Mouse (Mus musculus): ENCODE measurements around the gene D430042O09Rik. TPM values are rescaled to one million over a fixed set of nuclear protein-coding genes. Genes with fewer than 3 reads are reported as not detected.

The D430042O09Rik gene
- polyA plus RNA-seq, 1 experiment from 2014 or later = 10.3 TPM

DNA sequence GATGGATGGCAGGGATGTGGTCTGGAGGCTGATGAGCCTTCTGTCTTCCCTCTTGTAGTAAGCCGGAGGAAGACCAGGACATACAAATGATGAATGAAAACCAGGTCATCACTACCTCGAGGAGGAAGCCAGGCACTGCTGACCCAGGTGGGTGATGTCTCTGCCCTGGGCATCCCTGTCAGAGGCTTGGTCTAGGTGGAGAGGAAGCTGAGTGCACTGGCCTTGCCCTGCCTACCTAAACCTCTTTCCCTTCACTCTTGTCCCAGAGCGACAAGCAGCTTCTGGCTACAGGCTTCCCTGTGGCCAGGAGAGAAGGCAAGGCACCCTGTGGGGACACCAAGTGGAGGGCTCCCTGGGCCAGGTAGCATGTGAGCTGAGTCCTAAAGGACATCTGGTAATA, 165.2 kb downstream of the D430042O09Rik start:
- Histone ChIP-seq H3K4me3 (no peak overlapping the region), H3K4me2 (no peak overlapping the region), H3K27ac (ENCODE audit: poor library complexity, severe bottlenecking) (no peak overlapping the region), H3K27me3 (replicated peaks) (no peaks in the 10 kb centered on the region), H3K36me3 (peaks cover 8% of the 10 kb centered on the region; the same call in 1 of the 2 replicates), H3K4me1 (replicated peaks) (peaks cover 45% of the 10 kb centered on the region), H3K9me3 (replicated peaks) (no peaks in the 10 kb centered on the region), H3K9ac (no peak overlapping the region)
- 87% methylated on average over 3 of the region's 3 CpGs for WGBS
- ATAC-seq (ENCODE audit: insufficient number of reproducible peaks, low FRiP score) = no peak

DNA sequence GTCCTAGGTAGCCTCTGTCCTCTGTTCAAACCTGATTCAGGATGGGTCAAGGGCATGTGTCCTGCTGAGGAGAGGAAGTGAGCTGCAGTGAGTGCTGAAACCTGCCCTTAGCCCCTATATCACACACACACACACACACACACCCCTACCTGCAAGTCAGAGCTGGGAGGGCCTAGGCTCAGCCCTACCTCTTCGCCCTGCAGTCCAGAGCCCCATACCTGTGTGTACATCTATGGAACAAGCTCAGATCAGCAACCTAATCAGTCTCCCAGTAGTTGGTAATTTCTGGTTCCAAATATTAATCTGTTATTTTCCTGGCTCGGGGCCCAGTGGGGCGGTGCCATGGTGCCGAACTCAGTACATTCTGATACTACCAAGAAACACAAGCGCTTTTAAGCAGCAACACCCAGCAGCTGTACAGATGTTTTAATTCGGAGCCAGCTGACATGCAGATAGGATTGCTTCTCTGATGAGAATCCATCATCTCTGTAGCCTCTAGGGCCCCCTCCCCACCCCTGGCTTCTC, 166.3 kb downstream of the D430042O09Rik start:
- H3K27me3 ChIP-seq (replicated peaks) = no peaks in the 10 kb centered on the region
- no peak overlapping the region for H3K4me3 ChIP-seq
- peaks cover 51% of the 10 kb centered on the region for H3K4me1 ChIP-seq (replicated peaks)
- H3K9ac ChIP-seq = no peak overlapping the region
- WGBS = 78% methylated on average over 6 of the region's 6 CpGs
- no peaks in the 10 kb centered on the region for H3K9me3 ChIP-seq (replicated peaks)
- ATAC-seq (ENCODE audit: insufficient number of reproducible peaks, low FRiP score) = no peak
- H3K4me2 ChIP-seq = no peak overlapping the region
- H3K36me3 ChIP-seq = no peaks in the 10 kb centered on the region
- H3K27ac ChIP-seq (ENCODE audit: poor library complexity, severe bottlenecking) = no peak overlapping the region

- Histone ChIP-seq H3K27ac (ENCODE audit: poor library complexity, severe bottlenecking) (no peak overlapping the region), H3K4me3 (no peak overlapping the region)
These were observed 170.4 kb downstream of the D430042O09Rik start for GRCm38 (mm10) chr7:125878040-125878439.

GRCm38 (mm10) chr7:125883232-125883631, 175.5 kb downstream of the D430042O09Rik start:
- no peak for ATAC-seq (ENCODE audit: insufficient number of reproducible peaks, low FRiP score)
- Histone ChIP-seq H3K9me3 (replicated peaks) (no peaks in the 10 kb centered on the region), H3K27me3 (replicated peaks) (no peaks in the 10 kb centered on the region), H3K9ac (no peak overlapping the region), H3K36me3 (no peaks in the 10 kb centered on the region), H3K4me1 (replicated peaks) (peaks cover 14% of the 10 kb centered on the region), H3K27ac (ENCODE audit: poor library complexity, severe bottlenecking) (no peak overlapping the region), H3K4me3 (no peak overlapping the region), H3K4me2 (no peak overlapping the region)
- 75% methylated on average over 2 of the region's 2 CpGs for WGBS

More at GRCm38 (mm10) chr7:125878040-125878439, 170.4 kb downstream of the D430042O09Rik start:
- 51% methylated on average over 4 of the region's 4 CpGs for WGBS
- no peak overlapping the region for H3K9ac ChIP-seq
- H3K4me2 ChIP-seq = no peak overlapping the region
- no peaks in the 10 kb centered on the region for H3K9me3 ChIP-seq (replicated peaks)
- H3K36me3 ChIP-seq = no peaks in the 10 kb centered on the region
- H3K27me3 ChIP-seq (replicated peaks) = no peaks in the 10 kb centered on the region
- ATAC-seq (ENCODE audit: insufficient number of reproducible peaks, low FRiP score) = no peak
- H3K4me1 ChIP-seq (replicated peaks) = peaks cover 31% of the 10 kb centered on the region

DNA sequence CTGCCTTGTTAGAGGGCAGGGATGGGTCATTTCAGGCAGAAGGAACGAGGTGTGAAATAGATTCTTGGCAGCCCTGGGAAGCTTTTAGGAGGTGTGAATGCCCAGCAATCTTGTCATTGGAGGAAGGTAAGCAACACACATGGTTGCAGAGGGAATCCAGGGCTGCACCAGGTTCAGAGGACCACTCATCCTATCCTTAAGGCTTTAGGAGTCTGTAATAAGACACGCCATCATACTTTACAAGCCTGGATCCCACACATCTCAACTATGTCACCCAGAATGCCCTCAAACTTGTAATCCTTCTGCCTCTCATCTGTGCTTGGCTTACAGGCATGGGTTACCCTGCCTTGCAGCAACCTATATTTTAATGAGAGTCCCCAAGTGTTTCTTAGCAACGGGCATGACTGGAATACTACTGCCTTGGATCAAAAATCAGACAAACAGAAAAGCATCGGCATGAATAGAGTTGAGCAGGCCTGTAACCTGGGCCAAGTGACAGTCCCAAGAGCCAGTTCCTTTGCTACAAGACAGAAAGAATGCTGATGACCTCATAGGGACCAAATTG, 178.5 kb downstream of the D430042O09Rik start:
- Histone ChIP-seq H3K9ac (no peak overlapping the region), H3K4me1 (replicated peaks) (peaks cover 11% of the 10 kb centered on the region; the same call in 1 of the 2 replicates), H3K27me3 (replicated peaks) (0 out of 2 replicates have a peak, but pooled peaks cover 3% of the 10 kb centered on the region), H3K27ac (ENCODE audit: poor library complexity, severe bottlenecking) (no peak overlapping the region), H3K9me3 (replicated peaks) (no peaks in the 10 kb centered on the region), H3K36me3 (no peaks in the 10 kb centered on the region), H3K4me3 (no peak overlapping the region), H3K4me2 (no peak overlapping the region)
- no peak for ATAC-seq (ENCODE audit: insufficient number of reproducible peaks, low FRiP score)
- 56% methylated on average over 4 of the region's 4 CpGs for WGBS

- no peak overlapping the region for H3K27ac ChIP-seq (ENCODE audit: poor library complexity, severe bottlenecking)
- H3K27me3 ChIP-seq (replicated peaks) = 0 out of 2 replicates have a peak, but pooled peaks cover 3% of the 10 kb centered on the region
- H3K36me3 ChIP-seq = no peaks in the 10 kb centered on the region
- WGBS = 76% methylated on average over 4 of the region's 4 CpGs
- no peak overlapping the region for H3K4me2 ChIP-seq
- H3K4me1 ChIP-seq (replicated peaks) = peaks cover 11% of the 10 kb centered on the region; the same call in 1 of the 2 replicates
- H3K9ac ChIP-seq = no peak overlapping the region
- no peaks in the 10 kb centered on the region for H3K9me3 ChIP-seq (replicated peaks)
- ATAC-seq (ENCODE audit: insufficient number of reproducible peaks, low FRiP score) = no peak
- no peak overlapping the region for H3K4me3 ChIP-seq
These were observed 179.4 kb downstream of the D430042O09Rik start for GRCm38 (mm10) chr7:125887124-125887523.

DNA sequence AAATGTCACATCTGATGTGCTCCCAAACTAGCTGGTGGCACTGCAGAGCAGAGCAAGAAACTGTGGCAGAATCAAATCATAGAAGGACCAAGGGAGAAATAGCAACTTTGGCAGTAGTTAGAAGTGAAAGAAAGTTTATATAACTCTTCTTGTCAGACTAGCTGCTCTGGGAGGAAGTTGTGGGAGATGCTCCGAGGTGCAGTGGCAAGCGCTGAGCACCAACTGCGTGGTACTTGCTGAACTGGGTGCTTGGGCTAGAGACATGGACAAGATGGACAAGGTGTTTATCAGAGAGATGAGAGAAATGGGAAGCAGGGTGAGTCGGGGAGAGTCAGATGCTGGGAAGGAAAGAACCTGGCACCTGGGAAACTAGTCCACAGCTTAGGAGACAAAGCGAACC, 180.1 kb downstream of the D430042O09Rik start:
- Histone ChIP-seq H3K9me3 (replicated peaks) (no peaks in the 10 kb centered on the region), H3K27ac (ENCODE audit: poor library complexity, severe bottlenecking) (no peak overlapping the region), H3K4me3 (no peak overlapping the region), H3K9ac (no peak overlapping the region), H3K36me3 (no peaks in the 10 kb centered on the region), H3K4me1 (replicated peaks) (peaks cover 11% of the 10 kb centered on the region; the same call in 1 of the 2 replicates), H3K27me3 (replicated peaks) (0 out of 2 replicates have a peak, but pooled peaks cover 3% of the 10 kb centered on the region), H3K4me2 (no peak overlapping the region)
- WGBS = 86% methylated on average over 5 of the region's 5 CpGs
- ATAC-seq (ENCODE audit: insufficient number of reproducible peaks, low FRiP score) = no peak

DNA sequence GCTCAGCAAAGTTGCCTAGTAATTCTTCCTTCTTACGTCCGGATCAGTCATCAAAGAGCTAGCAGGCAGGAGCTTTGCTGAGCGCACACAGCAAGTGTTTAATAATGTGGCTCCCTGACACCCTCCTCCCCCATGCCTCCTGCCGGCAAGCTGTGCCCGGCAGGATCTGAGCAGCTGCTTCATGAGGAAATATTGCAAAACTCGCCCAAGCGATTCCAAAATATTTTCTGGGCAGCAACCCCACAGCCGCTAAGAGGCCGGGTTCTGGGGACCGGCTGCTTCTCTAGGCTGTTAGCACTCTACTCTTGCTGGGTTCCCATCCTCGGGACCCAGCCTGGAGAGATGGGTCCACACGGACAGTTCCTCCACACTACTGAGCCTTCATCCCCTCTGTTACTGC, 180.7 kb downstream of the D430042O09Rik start:
- H3K27me3 ChIP-seq (replicated peaks) = 0 out of 2 replicates have a peak, but pooled peaks cover 3% of the 10 kb centered on the region
- 65% methylated on average over 12 of the region's 12 CpGs for WGBS
- H3K4me1 ChIP-seq (replicated peaks) = peaks cover 11% of the 10 kb centered on the region; the same call in 1 of the 2 replicates
- H3K36me3 ChIP-seq = no peaks in the 10 kb centered on the region
- no peak overlapping the region for H3K9ac ChIP-seq
- no peak overlapping the region for H3K27ac ChIP-seq (ENCODE audit: poor library complexity, severe bottlenecking)
- H3K9me3 ChIP-seq (replicated peaks) = no peaks in the 10 kb centered on the region
- no peak overlapping the region for H3K4me3 ChIP-seq
- no peak for ATAC-seq (ENCODE audit: insufficient number of reproducible peaks, low FRiP score)
- H3K4me2 ChIP-seq = no peak overlapping the region

- no peaks in the 10 kb centered on the region for H3K36me3 ChIP-seq
- H3K4me3 ChIP-seq = no peak overlapping the region
- 0 out of 2 replicates have a peak, but pooled peaks cover 3% of the 10 kb centered on the region for H3K27me3 ChIP-seq (replicated peaks)
- ATAC-seq (ENCODE audit: insufficient number of reproducible peaks, low FRiP score) = no peak
- H3K9ac ChIP-seq = no peak overlapping the region
- H3K4me1 ChIP-seq (replicated peaks) = no peaks in the 10 kb centered on the region
- H3K27ac ChIP-seq (ENCODE audit: poor library complexity, severe bottlenecking) = no peak overlapping the region
- 0 out of 2 replicates have a peak, but pooled peaks cover 6% of the 10 kb centered on the region for H3K9me3 ChIP-seq (replicated peaks)
- 82% methylated on average over 5 of the region's 5 CpGs for WGBS
- no peak overlapping the region for H3K4me2 ChIP-seq
These were observed 185.9 kb downstream of the D430042O09Rik start for GRCm38 (mm10) chr7:125893621-125894020.

- ATAC-seq (ENCODE audit: insufficient number of reproducible peaks, low FRiP score) = no peak
- H3K9ac ChIP-seq = no peak overlapping the region
- no peak overlapping the region for H3K4me3 ChIP-seq
- H3K36me3 ChIP-seq = no peaks in the 10 kb centered on the region
- H3K4me2 ChIP-seq = no peak overlapping the region
- 84% methylated on average over 4 of the region's 4 CpGs for WGBS
- 0 out of 2 replicates have a peak, but pooled peaks cover 6% of the 10 kb centered on the region for H3K9me3 ChIP-seq (replicated peaks)
- no peak overlapping the region for H3K27ac ChIP-seq (ENCODE audit: poor library complexity, severe bottlenecking)
- no peaks in the 10 kb centered on the region for H3K27me3 ChIP-seq (replicated peaks)
- H3K4me1 ChIP-seq (replicated peaks) = peaks cover 29% of the 10 kb centered on the region
These were observed 189.4 kb downstream of the D430042O09Rik start for GRCm38 (mm10) chr7:125897059-125897458.

- H3K27me3 ChIP-seq (replicated peaks) = no peaks in the 10 kb centered on the region
- ATAC-seq (ENCODE audit: insufficient number of reproducible peaks, low FRiP score) = peak; percentile 36; the same call in 1 of the 2 replicates
- H3K9me3 ChIP-seq (replicated peaks) = 0 out of 2 replicates have a peak, but pooled peaks cover 6% of the 10 kb centered on the region
- H3K27ac ChIP-seq (ENCODE audit: poor library complexity, severe bottlenecking) = no peak overlapping the region
- no peak overlapping the region for H3K9ac ChIP-seq
- H3K36me3 ChIP-seq = no peaks in the 10 kb centered on the region
- H3K4me2 ChIP-seq = no peak overlapping the region
- WGBS = 17% methylated on average over 7 of the region's 7 CpGs
- H3K4me1 ChIP-seq (replicated peaks) = peaks cover 29% of the 10 kb centered on the region
- H3K4me3 ChIP-seq = no peak overlapping the region
These were observed 191.3 kb downstream of the D430042O09Rik start for GRCm38 (mm10) chr7:125899036-125899435.

All from heart, embryonic 12.5 days (tissue).